15 mouse cellular contexts compared by ENCODE assay signal in genomic region chr7:130213156-130213555, GRCm38 (mm10).
"Had no signal": no experiment of that assay in that cellular context is flagged by ENCODE, and none has a peak within 500 bp of the region (broad histone marks: within the 10 kb centered on the region; RNA-seq: fewer than 3 reads in every experiment).

No protein-coding gene starts in this region.

- H3K36me3 ChIP-seq: neural tube, embryonic 15.5 days had no signal

- H3K4me3 ChIP-seq: limb, embryonic 15.5 days; liver, embryonic 12.5 days; midbrain, embryonic 12.5 days; myocyte; neural tube, embryonic 15.5 days had no signal

- ATAC-seq: liver, embryonic 12.5 days had no signal

- H3K27ac ChIP-seq: limb, embryonic 15.5 days; liver, embryonic 12.5 days; midbrain, embryonic 12.5 days; neural tube, embryonic 15.5 days had no signal

- H3K27me3 ChIP-seq: limb, embryonic 15.5 days; liver, embryonic 12.5 days had no signal

- DNase-seq: kidney, adult 18-20 months; kidney, postnatal 14 days; layer of hippocampus, adult 9-11 months; layer of hippocampus, postnatal 36 days; lung, embryonic 14.5 days; lung, postnatal 14 days; right cerebral cortex, adult 18-20 months; right cerebral cortex, postnatal 25 days; thymus, adult 2 months; thymus, postnatal 25 days had no signal

- H3K4me2 ChIP-seq: limb, embryonic 15.5 days; liver, embryonic 12.5 days; lung, embryonic 14.5 days; midbrain, embryonic 12.5 days; neural tube, embryonic 15.5 days had no signal

- H3K9me3 ChIP-seq: limb, embryonic 15.5 days; liver, embryonic 12.5 days; midbrain, embryonic 12.5 days; neural tube, embryonic 15.5 days had no signal

- H3K9ac ChIP-seq: limb, embryonic 15.5 days; liver, embryonic 12.5 days; lung, embryonic 14.5 days; midbrain, embryonic 12.5 days; neural tube, embryonic 15.5 days had no signal
